Mouse (Mus musculus) CH12.LX (cell line): ENCODE data around the gene Csk. TPM values are rescaled to one million over a fixed set of nuclear protein-coding genes. Genes with fewer than 3 reads are reported as not detected.

Experiments used
- DNase-seq: peaks from one replicate; pipeline ENCODE4 v3.0.0-alpha.2; 2013; ENCODE audit errors: extremely low read depth
- H3K27ac ChIP-seq: 2 replicates; pipeline ENCODE4 v1.5.1; 2012; ENCODE audit warnings: low read depth, mild to moderate bottlenecking, control low read depth, moderate library complexity; ENCODE audit not compliant: insufficient read depth
- H3K27me3 ChIP-seq: replicated peaks from 2 replicates; pipeline ENCODE3; 2012; ENCODE audit warnings: inconsistent platforms
- H3K36me3 ChIP-seq, 2 experiments: replicated peaks in 1 of 2; 2 replicates each; pipeline versions ENCODE3 to v1.6.1; 2012; ENCODE audit warnings: inconsistent platforms in 1 of 2, low read length in 1 of 2, mild to moderate bottlenecking in 1 of 2, mixed read lengths in 1 of 2, moderate library complexity in 1 of 2; ENCODE audit not compliant: control insufficient read depth in 1 of 2, insufficient read depth in 1 of 2
- H3K4me1 ChIP-seq, 2 experiments: 2 replicates each; pipeline ENCODE4 v1.6.1; 2012; ENCODE audit warnings: inconsistent platforms in 1 of 2, moderate library complexity in 1 of 2; ENCODE audit not compliant: insufficient read depth in 2 of 2, control insufficient read depth in 1 of 2
- H3K4me2 ChIP-seq: 2 replicates; pipeline ENCODE4 v1.6.1; 2012; ENCODE audit warnings: low read depth, mild to moderate bottlenecking, control low read depth; ENCODE audit not compliant: poor library complexity, insufficient read depth, severe bottlenecking
- H3K4me3 ChIP-seq, 3 experiments: fragments of 150-350 bp in 1 of 3; sonication (generic) in 1 of 3; replicated peaks in 1 of 3; 2 replicates each; pipeline versions ENCODE3 to v1.5.1; 2011 to 2012; ENCODE audit warnings: low read depth in 2 of 3, low read length in 2 of 3, mild to moderate bottlenecking in 2 of 3, moderate library complexity in 2 of 3, control low read depth in 1 of 3, improper control_type of control experiment in 1 of 3, inconsistent platforms in 1 of 3, mixed read lengths in 1 of 3; ENCODE audit not compliant: poor library complexity in 1 of 3
- H3K79me2 ChIP-seq: replicated peaks from 2 replicates; pipeline ENCODE4 v1.6.1; 2012; ENCODE audit warnings: mild to moderate bottlenecking, moderate library complexity; ENCODE audit not compliant: control insufficient read depth, poor library complexity, insufficient read depth, severe bottlenecking; ENCODE audit errors: extremely low read depth
- H3K9ac ChIP-seq: 2 replicates; pipeline ENCODE4 v1.6.1; 2012; ENCODE audit warnings: low read depth, mild to moderate bottlenecking, control low read depth, moderate library complexity; ENCODE audit not compliant: insufficient read depth
- H3K9me3 ChIP-seq: replicated peaks from 2 replicates; pipeline ENCODE3; 2012; ENCODE audit warnings: low read length, inconsistent platforms, mixed read lengths
- BHLHE40 ChIP-seq: IDR thresholded peaks from 2 replicates; pipeline ENCODE4 v1.6.1; 2011; ENCODE audit warnings: mild to moderate bottlenecking, low read depth, low read length, improper control_type of control experiment
- CTCF ChIP-seq, 2 experiments: IDR thresholded peaks in 1 of 2; conservative IDR thresholded peaks in 1 of 2; 2 replicates each; pipeline ENCODE4 v1.5.1; 2011 to 2012; ENCODE audit warnings: low read depth in 2 of 2, low read length in 2 of 2, improper control_type of control experiment in 1 of 2, inconsistent platforms in 1 of 2, mild to moderate bottlenecking in 1 of 2, moderate library complexity in 1 of 2
- E2F4 ChIP-seq: IDR thresholded peaks from 2 replicates; pipeline ENCODE4 v1.6.1; 2011; ENCODE audit warnings: low read depth, low read length, improper control_type of control experiment; ENCODE audit not compliant: insufficient replicate concordance
- ELF1 ChIP-seq: IDR thresholded peaks from 2 replicates; pipeline ENCODE4 v1.6.1; 2014; ENCODE audit warnings: low read depth, mild to moderate bottlenecking, inconsistent platforms, low read length, improper control_type of control experiment
- EP300 ChIP-seq: IDR thresholded peaks from 2 replicates; pipeline ENCODE4 v1.6.1; 2011; ENCODE audit warnings: low read length, improper control_type of control experiment
- ETS1 ChIP-seq: conservative IDR thresholded peaks from 2 replicates; pipeline ENCODE4 v1.6.1; 2012; ENCODE audit warnings: low read depth, mild to moderate bottlenecking, inconsistent platforms, low read length, improper control_type of control experiment, moderate library complexity
- IRF4 ChIP-seq: IDR thresholded peaks from 2 replicates; pipeline ENCODE4 v1.6.1; 2014; ENCODE audit warnings: low read depth, mild to moderate bottlenecking, inconsistent platforms, low read length, improper control_type of control experiment
- MAFK ChIP-seq: IDR thresholded peaks from 2 replicates; pipeline ENCODE4 v1.6.1; 2011; ENCODE audit warnings: low read length, improper control_type of control experiment; ENCODE audit not compliant: insufficient replicate concordance
- MEF2A ChIP-seq: IDR thresholded peaks from 2 replicates; pipeline ENCODE4 v1.6.1; 2014; ENCODE audit warnings: low read depth, mild to moderate bottlenecking, inconsistent platforms, low read length, improper control_type of control experiment, borderline replicate concordance
- MXI1 ChIP-seq: IDR thresholded peaks from 2 replicates; pipeline ENCODE4 v1.6.1; 2011; ENCODE audit warnings: mild to moderate bottlenecking, low read depth, low read length, improper control_type of control experiment
- NRF1 ChIP-seq: IDR thresholded peaks from 2 replicates; pipeline ENCODE4 v1.6.1; 2014; ENCODE audit warnings: low read depth, mild to moderate bottlenecking, inconsistent platforms, low read length, improper control_type of control experiment, moderate library complexity
- PAX5 ChIP-seq: IDR thresholded peaks from 2 replicates; pipeline ENCODE4 v1.6.1; 2012; ENCODE audit warnings: low read length, inconsistent platforms, mixed read lengths
- POLR2A ChIP-seq: IDR thresholded peaks from 2 replicates; pipeline ENCODE4 v1.6.1; 2011; ENCODE audit warnings: low read depth, mild to moderate bottlenecking, improper control_type of control experiment, low read length
- RCOR1 ChIP-seq: conservative IDR thresholded peaks from 2 replicates; pipeline ENCODE4 v1.6.1; 2012; ENCODE audit warnings: low read depth, mild to moderate bottlenecking, inconsistent platforms, low read length, improper control_type of control experiment
- SIN3A ChIP-seq: IDR thresholded peaks from 2 replicates; pipeline ENCODE4 v1.6.1; 2012; ENCODE audit warnings: low read length, improper control_type of control experiment, inconsistent platforms
- SMC3 ChIP-seq: IDR thresholded peaks from 2 replicates; pipeline ENCODE4 v1.6.1; 2011; ENCODE audit warnings: low read depth, low read length, improper control_type of control experiment
- USF2 ChIP-seq: conservative IDR thresholded peaks from 2 replicates; pipeline ENCODE4 v1.6.1; 2011; ENCODE audit warnings: low read depth, low read length, improper control_type of control experiment
- ZC3H11A ChIP-seq: IDR thresholded peaks from 2 replicates; pipeline ENCODE4 v1.6.1; 2012; ENCODE audit warnings: low read depth, mild to moderate bottlenecking, inconsistent platforms, low read length, improper control_type of control experiment
- ZNF384 ChIP-seq: IDR thresholded peaks from 2 replicates; pipeline ENCODE4 v1.6.1; 2012; ENCODE audit warnings: low read depth, low read length, improper control_type of control experiment, inconsistent platforms
- dilution Hi-C: fragments of 300-500 bp; cut with MboI; formaldehyde crosslinking; loops from 2 replicates; pipeline ENCODE4 v1.14.3; 2020; ENCODE audit warnings: low sequenced_read_pairs; ENCODE audit not compliant: extremely low pct_unique_long_range_greater_than_20kb, extremely low pct_ligation_motif_present
- in situ Hi-C: fragments of 300-500 bp; cut with MboI; formaldehyde crosslinking; loops from 3 replicates; pipeline ENCODE4 v1.14.3; 2019; ENCODE audit warnings: low sequenced_read_pairs, low pct_ligation_motif_present, low pct_unique_long_range_greater_than_20kb, mixed read lengths
- polyA plus RNA-seq: library from polyadenylated mRNA; unstranded; fragments of >175 nt; gene quantifications from 2 replicates; pipeline ENCODE4 v1.2.1, GENCODE M21; 2012; ENCODE audit warnings: low read depth; ENCODE audit not compliant: insufficient read length
- total RNA-seq, 2 experiments: library from RNA; depleted of rRNA; stranded (reverse); fragments of 300-350 nt in 1 of 2; fragments of >200 nt in 1 of 2; gene quantifications; 2 replicates each; pipeline ENCODE4 v1.2.3; 2012 to 2014

Csk gene
- total and polyA plus RNA-seq, 3 experiments: 111 to 153 (median 111) TPM

DNA sequence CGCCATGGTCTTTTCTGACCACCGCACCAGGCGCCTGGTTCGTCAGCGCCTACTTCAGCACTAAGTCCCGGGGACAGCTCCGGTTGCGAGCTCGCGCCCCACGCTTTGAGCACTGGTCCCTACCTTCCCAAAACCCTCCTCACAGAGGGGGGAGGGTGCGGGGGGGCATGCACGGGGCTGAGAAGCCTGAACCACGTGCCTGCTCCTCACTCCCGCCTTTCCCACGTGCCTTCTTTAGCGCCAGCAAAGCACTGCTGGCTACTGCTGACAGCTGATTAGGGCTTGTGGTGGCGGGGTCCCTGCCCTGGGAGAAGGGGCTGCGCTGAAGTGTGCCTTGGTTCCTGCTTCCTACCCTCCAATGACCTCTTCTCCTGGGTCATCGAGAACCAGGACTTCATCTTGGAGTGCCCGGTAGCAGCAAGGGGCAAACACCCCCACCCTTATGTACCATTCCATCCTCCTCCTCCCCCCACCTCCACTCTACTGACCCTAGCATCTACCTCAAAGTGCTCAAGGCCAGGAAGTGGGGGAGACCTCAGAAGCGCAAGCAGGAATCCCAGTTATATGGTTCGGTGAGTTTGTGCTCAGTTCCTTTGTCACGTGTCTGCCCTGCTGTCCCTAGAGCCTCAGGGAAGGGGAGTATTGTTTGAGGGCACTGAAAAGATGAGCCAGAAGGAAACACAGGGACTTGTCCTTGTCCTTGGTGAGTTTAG, 47.1 kb downstream of the Csk start, which contains the start of gene Cplx3:
TSS of gene Cplx3 (minus strand) at position 143 of the 713 bp plus-strand sequence.
- H3K4me3 ChIP-seq: no peak within 1 kb of the TSS
- peaks cover 4% of the 10 kb centered on the region for H3K27me3 ChIP-seq
- no peak within 1 kb of the TSS for H3K27ac ChIP-seq
- H3K9ac ChIP-seq: no peak within 1 kb of the TSS
- H3K79me2 ChIP-seq: no peaks in the 10 kb centered on the region
- dilution Hi-C loops: no loop called here
- H3K4me1 ChIP-seq: peaks cover 6 to 18% of the 10 kb centered on the region in 2 experiments
- TF ChIP-seq ELF1 (no peak), USF2 (no peak), SIN3A (no peak), MEF2A (no peak), E2F4 (no peak), NRF1 (no peak), SMC3 (no peak), ETS1 (no peak), RCOR1 (no peak), EP300 (no peak), POLR2A (no peak), PAX5 (no peak), ZNF384 (no peak), MAFK (no peak), IRF4 (no peak), MXI1 (no peak)
- H3K4me2 ChIP-seq: no peak within 1 kb of the TSS
- in situ Hi-C loops: no loop called here
- H3K36me3 ChIP-seq: no peaks in the 10 kb centered on the region
- no peaks in the 10 kb centered on the region for H3K9me3 ChIP-seq
- DNase-seq: no peak

GRCm38 (mm10) chr9:57605503-57605902, 47.9 kb downstream of the Csk start:
- H3K79me2 ChIP-seq: no peaks in the 10 kb centered on the region
- H3K9me3 ChIP-seq: no peaks in the 10 kb centered on the region
- DNase-seq: no peak
- peaks cover 12 to 19% of the 10 kb centered on the region in 2 experiments for H3K4me1 ChIP-seq
- no peak overlapping the region for H3K4me3 ChIP-seq
- in situ Hi-C loops (no loop called here), dilution Hi-C loops (no loop called here)
- H3K36me3 ChIP-seq: no peaks in the 10 kb centered on the region
- peaks cover 4% of the 10 kb centered on the region for H3K27me3 ChIP-seq
- no peak overlapping the region for H3K9ac ChIP-seq
- no peak overlapping the region for H3K27ac ChIP-seq
- no peak overlapping the region for H3K4me2 ChIP-seq
- TF ChIP-seq BHLHE40: no peak
- no peak for TF ChIP-seq CTCF (conservative IDR thresholded peaks at IDR 0.05 in 1 of 2, IDR thresholded peaks at IDR 0.05 in 1 of 2; ENCODE audit: low read depth in 2 of 2, low read length in 2 of 2)
- TF ChIP-seq ZC3H11A: no peak
